Mouse (Mus musculus) erythroblast, embryonic 14.5 days (primary cell): ENCODE results near the gene Hap1.
"Not testable (repeated sequence)": the region's sequence is repeated elsewhere in the genome, so short reads cannot be mapped to it uniquely, and the experiment has no call there.

Experiments
- GATA1 ChIP-seq: IDR thresholded peaks from 2 replicates; pipeline ENCODE4 v1.6.1; 2012; ENCODE audit warnings: low read length, inconsistent platforms, mixed read lengths
- TAL1 ChIP-seq: IDR thresholded peaks from 3 replicates; pipeline ENCODE4 v1.6.1; 2012; ENCODE audit warnings: low read length, inconsistent platforms, mixed read lengths

DNA sequence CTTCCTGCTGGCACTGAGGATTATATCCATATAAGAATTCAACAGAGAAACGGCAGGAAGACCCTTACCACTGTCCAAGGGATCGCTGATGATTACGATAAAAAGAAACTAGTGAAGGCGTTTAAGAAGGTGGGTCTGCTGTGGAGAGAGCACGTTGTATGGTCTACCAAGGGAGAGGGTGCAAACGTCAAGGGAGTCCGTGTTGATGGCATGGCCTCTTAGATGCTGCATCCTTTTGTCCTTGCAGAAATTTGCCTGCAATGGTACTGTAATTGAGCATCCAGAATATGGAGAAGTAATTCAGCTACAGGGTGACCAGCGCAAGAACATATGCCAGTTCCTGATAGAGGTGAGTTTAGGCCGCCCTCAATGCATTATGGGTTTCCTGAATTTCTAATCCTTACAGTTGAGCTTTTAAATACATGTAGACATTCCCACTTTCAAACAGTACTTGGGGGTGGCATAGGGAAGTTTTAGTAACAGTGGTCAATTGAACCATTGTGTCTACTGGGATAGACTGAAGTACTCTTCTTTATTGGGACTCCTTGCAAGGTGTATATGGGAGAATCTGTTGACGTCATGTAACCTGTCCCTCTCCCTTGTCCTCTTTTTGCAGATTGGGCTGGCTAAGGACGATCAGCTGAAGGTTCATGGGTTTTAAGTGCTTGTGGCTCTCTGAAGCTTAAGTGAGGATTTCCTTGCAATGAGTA lies 35.1 kb downstream of the Hap1 start:
- not testable (repeated sequence) for TF ChIP-seq GATA1, TAL1
